Mouse (Mus musculus): Measurements from ENCODE around the gene Hyal1. TPM values are rescaled to one million over a fixed set of nuclear protein-coding genes. Genes with fewer than 3 reads are reported as not detected.

The Hyal1 gene
- polyA plus RNA-seq, 1 experiment from 2014 or later, result 6.6 TPM

DNA sequence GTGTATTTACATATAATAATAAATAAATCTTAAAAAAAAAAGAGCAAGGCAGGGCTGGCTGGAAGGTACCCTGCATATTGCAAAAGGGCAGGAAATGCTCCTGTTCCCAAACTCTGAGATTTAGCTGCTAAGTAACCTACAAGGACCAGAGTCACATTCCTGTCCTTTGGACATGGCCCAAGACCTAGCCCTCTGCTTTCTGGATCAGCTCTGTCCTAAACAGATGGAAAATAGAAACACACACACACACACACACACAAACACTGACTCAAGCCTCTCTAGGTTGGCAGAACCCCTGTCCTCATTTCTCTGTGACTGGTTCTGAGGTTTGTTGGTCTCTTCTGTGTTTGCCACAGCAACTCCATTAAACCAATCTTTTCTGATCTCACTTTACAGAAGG, 44.2 kb downstream of the Hyal1 start:
- peaks cover 39% of the 10 kb centered on the region for H3K4me1 ChIP-seq (replicated peaks)
- DNase-seq (ENCODE audit: low spot score), result no peak
- H3K9me3 ChIP-seq, result no peaks in the 10 kb centered on the region
- no peak overlapping the region for H3K4me3 ChIP-seq
- peaks cover 97% of the 10 kb centered on the region for H3K36me3 ChIP-seq
- no peak overlapping the region for H3K27ac ChIP-seq
- H3K27me3 ChIP-seq (ENCODE audit: insufficient read depth, poor library complexity, severe bottlenecking), result no peaks in the 10 kb centered on the region

DNA sequence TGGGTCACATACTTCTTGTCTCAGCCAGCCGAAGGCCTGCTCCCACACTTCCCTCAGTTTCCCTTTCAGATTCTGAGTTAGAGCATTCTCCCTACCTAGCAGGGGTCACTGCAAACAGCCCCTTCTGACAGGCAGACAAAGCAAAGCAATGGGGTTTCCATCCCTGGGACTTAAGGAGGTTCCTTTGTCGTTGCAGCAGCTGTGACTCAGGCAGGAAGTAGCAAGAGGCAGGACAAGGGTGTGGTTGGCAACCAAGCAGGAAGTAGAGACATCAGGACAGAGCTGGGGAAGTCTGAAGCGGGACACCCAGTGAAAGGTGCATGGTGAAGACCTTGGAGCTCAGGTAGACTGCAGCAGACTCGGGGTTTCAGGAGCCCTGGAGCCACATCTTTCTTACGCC, 47.8 kb downstream of the Hyal1 start:
- WGBS, result 67% methylated on average over 5 of the region's 5 CpGs
- no peak for DNase-seq (ENCODE audit: low spot score)
- no peaks in the 10 kb centered on the region for H3K27me3 ChIP-seq (ENCODE audit: insufficient read depth, poor library complexity, severe bottlenecking)
- H3K27ac ChIP-seq, result peak overlapping the region; percentile 99
- no peak overlapping the region for H3K4me3 ChIP-seq
- no peaks in the 10 kb centered on the region for H3K9me3 ChIP-seq
- peaks cover 63% of the 10 kb centered on the region for H3K4me1 ChIP-seq (replicated peaks)
- H3K36me3 ChIP-seq, result peaks cover 84% of the 10 kb centered on the region

DNA sequence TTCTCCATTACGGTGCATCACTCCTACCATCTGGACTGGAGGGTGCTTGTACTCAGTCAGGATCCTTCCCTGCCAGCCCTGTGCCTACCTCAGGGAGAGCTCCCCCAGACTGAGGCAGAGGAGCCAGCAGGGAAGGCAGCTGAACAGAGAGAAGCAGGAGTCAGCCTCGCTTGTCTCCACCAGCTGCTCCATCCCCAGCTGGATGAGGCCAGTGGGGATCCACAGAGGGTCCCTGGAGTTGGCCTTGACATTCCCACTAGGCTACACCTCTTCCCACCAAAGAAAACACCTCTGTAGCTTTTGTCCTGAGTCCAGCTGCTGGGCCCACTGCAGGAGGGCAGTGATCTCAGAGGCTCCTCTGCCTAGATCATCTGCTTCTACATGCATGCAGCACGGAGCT, 48.2 kb downstream of the Hyal1 start:
- no peaks in the 10 kb centered on the region for H3K9me3 ChIP-seq
- peak overlapping the region; percentile 99 for H3K27ac ChIP-seq
- H3K36me3 ChIP-seq, result peaks cover 79% of the 10 kb centered on the region
- 79% methylated on average over 3 of the region's 3 CpGs for WGBS
- peaks cover 64% of the 10 kb centered on the region for H3K4me1 ChIP-seq (replicated peaks)
- no peaks in the 10 kb centered on the region for H3K27me3 ChIP-seq (ENCODE audit: insufficient read depth, poor library complexity, severe bottlenecking)
- no peak for DNase-seq (ENCODE audit: low spot score)
- 0 out of 2 replicates have a peak overlapping the region, but pooled peaks have one; percentile 11 for H3K4me3 ChIP-seq

DNA sequence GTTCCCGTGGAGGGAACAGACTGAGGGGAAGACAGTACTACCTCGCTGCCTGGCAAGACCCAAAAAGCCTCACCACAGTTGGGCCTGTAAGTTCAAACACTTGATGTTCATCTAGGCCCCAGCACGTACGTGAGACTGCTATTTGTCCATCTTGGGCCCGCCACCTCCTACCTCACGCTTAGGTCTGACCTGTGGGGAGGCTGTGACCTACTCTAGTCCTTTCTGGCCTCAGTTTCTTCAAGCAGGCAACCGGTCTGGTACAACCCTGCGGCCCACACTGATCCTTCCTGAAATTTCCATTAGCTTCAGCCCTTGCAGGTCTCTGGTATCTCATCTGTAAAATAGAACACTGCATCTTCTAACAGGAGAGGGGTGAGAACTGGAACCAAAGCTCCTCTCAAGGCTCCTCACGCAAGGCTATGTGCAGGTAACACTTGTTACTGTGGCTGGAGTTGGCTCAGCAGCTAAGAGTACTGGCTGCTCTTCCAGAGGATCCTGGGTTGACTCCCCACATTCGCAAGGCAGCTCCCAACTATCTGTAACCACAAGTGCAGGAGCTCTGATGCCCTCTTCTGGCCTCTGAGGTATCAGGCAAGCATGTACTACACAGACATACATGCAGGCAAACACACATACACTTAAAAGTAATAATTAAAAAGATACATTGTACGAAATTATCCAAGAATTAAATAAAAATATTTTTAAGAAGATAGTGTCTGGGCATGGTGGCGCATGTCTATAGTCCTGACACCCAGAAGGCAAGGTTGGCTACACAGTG, 48.8 kb downstream of the Hyal1 start:
- Histone ChIP-seq H3K4me1 (replicated peaks) (peaks cover 70% of the 10 kb centered on the region), H3K9me3 (no peaks in the 10 kb centered on the region), H3K27ac (peak overlapping the region; percentile 99), H3K4me3 (0 out of 2 replicates have a peak overlapping the region, but pooled peaks have one; percentile 11), H3K27me3 (ENCODE audit: insufficient read depth, poor library complexity, severe bottlenecking) (no peaks in the 10 kb centered on the region), H3K36me3 (peaks cover 74% of the 10 kb centered on the region)
- no peak for DNase-seq (ENCODE audit: low spot score)
- WGBS, result 88% methylated on average over 12 of the region's 12 CpGs

DNA sequence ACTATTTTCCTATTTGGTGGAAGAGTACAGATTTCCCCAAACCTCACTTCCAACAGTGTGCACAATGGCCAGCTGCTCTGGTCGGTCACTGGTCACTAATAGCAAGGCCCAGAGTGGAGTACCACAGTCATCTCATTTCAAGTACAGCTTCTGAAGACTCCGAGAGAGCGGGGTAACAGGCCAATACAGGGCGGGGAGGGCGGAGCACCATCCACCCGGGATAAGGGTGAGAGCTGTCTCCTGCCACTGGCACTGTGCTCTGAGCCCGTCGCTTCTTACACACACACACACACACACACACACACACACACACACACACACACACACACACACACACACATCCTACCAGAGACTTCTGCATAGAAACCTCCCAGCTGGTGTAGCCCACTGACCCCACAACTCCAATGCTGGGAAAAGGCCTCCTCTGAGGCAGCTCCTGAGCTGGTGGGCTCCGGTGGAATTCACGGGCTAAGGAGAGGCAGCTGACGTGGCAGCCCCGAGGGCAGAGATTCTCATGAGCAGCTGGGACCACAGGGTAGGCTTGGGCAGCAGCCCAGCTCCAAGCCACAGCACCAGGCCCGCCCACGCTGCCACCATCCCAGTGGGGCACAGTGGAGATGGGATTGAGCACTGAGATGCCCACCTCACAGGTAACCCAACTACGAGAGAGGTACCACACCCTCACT, 49.6 kb downstream of the Hyal1 start:
- DNase-seq (ENCODE audit: low spot score), result no peak
- 35% methylated on average over 15 of the region's 15 CpGs for WGBS
- peaks cover 66% of the 10 kb centered on the region for H3K36me3 ChIP-seq

DNA sequence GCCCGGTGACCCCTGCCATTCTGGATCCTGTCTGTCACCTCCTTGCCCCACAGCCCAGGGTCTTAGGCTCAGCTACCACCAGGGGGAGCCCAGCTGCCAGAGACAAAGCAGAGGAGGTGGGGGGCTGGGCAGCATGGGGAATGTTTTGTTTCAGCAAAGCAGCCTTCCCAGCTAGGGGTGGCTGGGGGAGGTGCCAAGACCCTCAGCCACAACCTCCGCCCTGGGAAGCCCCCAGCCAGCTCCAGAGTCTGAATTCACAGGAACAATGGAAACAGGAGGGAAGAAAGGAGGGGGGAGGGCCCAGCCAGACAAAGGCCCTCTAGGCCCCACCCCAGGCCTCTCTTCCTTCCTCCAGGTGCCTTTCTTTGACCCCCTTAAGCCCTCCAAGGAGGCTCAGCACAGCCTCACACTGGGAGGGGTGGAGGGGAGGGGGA, 50.1 kb downstream of the Hyal1 start:
- Histone ChIP-seq H3K27me3 (ENCODE audit: insufficient read depth, poor library complexity, severe bottlenecking) (no peaks in the 10 kb centered on the region), H3K9me3 (no peaks in the 10 kb centered on the region), H3K27ac (peak overlapping the region; percentile 99), H3K36me3 (peaks cover 66% of the 10 kb centered on the region), H3K4me1 (replicated peaks) (peaks cover 84% of the 10 kb centered on the region), H3K4me3 (peak overlapping the region; percentile 87)
- DNase-seq (ENCODE audit: low spot score), result peak; percentile 96
- WGBS, result 0% methylated on average over 2 of the region's 2 CpGs

More for the DNA sequence above, 49.6 kb downstream of the Hyal1 start:
- Histone ChIP-seq H3K4me1 (replicated peaks) (peaks cover 78% of the 10 kb centered on the region), H3K9me3 (no peaks in the 10 kb centered on the region), H3K4me3 (peak overlapping the region; percentile 87), H3K27ac (peak overlapping the region; percentile 99), H3K27me3 (ENCODE audit: insufficient read depth, poor library complexity, severe bottlenecking) (no peaks in the 10 kb centered on the region)

DNA sequence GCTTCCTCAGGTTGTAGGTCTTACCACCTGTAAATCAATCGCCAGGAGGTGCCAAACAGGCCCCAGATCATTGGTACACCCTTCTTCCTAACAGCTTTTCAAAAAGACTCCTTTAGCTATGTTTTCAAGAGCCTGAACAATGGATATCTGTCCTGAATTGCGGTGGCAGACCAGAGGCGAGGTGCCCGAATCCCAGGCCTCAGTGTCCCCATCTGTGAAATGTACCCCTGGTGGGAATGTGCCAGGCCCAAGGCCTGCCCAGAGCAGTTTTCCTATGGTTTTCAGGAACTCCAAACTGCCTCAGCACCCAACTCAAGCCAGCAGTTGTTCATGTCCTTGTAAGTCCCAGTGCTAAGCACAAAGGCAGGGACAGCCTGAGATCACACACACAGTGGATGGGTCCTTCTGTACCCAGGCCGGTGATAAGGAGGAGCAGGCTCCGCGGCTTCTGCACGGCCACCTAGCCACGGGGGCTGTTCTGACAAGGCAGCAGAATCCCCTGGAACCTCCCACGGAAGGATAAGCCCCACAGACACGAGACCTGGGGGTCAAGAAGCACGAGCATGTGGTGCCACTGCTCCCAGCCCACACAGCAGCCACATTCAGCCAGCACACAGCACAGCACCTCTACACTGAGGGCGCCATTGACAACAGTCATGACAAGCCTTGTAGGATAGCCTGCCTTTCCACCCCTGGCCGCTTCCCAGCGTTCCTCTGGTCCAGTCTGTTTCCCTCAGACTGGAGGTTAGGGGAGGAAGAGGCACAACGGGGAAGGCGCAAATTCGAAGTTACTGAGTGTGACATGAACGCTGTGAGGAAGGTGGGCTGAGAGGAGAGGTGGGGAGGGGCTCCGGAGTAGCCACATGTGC, 50.9 kb downstream of the Hyal1 start:
- H3K4me3 ChIP-seq, result peak overlapping the region; percentile 87
- H3K27ac ChIP-seq, result peak overlapping the region; percentile 99
- no peak for DNase-seq (ENCODE audit: low spot score)
- WGBS, result 26% methylated on average over 20 of the region's 20 CpGs
- H3K4me1 ChIP-seq (replicated peaks), result peaks cover 91% of the 10 kb centered on the region
- H3K36me3 ChIP-seq, result peaks cover 66% of the 10 kb centered on the region
- no peaks in the 10 kb centered on the region for H3K27me3 ChIP-seq (ENCODE audit: insufficient read depth, poor library complexity, severe bottlenecking)
- H3K9me3 ChIP-seq, result no peaks in the 10 kb centered on the region

DNA sequence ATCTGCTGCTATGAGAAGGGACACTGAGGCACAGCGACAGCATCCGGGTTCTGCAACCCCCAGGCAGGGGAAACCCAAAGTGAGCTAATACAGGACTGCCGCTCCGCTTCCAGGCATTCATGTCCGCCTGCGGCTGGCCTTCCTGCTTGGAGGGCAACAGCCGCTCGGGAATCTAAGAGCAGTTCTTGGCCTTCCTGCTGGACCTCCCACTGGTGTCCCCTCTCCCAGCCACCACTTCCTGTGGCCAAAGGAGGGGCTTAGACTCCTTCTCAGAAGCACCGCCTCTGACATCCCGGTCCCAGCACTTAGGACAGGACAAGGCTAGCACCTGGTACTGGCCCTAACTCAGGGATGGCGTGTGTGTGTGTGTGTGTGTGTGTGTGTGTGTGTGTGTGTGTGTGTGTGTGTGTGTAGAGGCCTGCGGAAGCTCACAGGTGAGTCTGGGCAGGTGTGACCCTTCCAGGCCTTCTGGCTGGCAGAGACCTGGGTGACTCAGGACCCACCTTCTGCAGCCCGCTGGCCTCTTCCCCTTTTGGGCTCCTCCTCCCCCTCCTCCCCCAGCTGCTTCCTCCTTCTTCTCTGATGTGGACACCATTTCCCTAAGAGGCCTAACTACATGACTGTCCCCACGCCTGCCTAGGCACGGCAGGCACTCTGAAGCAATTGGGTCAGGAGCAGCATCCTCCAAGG, 52.1 kb downstream of the Hyal1 start:
- Histone ChIP-seq H3K27me3 (ENCODE audit: insufficient read depth, poor library complexity, severe bottlenecking) (no peaks in the 10 kb centered on the region), H3K9me3 (no peaks in the 10 kb centered on the region), H3K4me1 (replicated peaks) (peaks cover 100% of the 10 kb centered on the region), H3K36me3 (peaks cover 59% of the 10 kb centered on the region), H3K27ac (peak overlapping the region; percentile 99), H3K4me3 (peak overlapping the region; percentile 87)
- DNase-seq (ENCODE audit: low spot score), result peak; percentile 42
- 40% methylated on average over 15 of the region's 15 CpGs for WGBS

DNA sequence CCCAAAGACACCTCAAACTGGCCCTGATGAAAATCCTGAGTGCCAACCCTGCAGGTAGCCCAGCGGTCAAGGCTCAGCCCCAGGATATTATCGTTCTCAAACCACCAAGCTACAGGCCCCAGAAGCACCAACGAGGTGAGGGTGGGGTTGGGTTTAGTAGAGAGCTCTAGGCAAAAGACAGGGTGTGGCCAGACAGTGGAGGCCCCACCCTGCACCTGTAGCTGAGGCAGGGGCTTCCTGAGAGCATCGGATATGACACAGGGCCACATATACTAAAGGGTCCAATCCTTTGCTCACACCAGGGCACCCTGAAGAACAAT, 52.6 kb downstream of the Hyal1 start:
- WGBS, result 30% methylated on average over 4 of the region's 4 CpGs
- Histone ChIP-seq H3K27ac (peak overlapping the region; percentile 99), H3K27me3 (ENCODE audit: insufficient read depth, poor library complexity, severe bottlenecking) (no peaks in the 10 kb centered on the region), H3K4me3 (peak overlapping the region; percentile 87), H3K9me3 (no peaks in the 10 kb centered on the region), H3K36me3 (peaks cover 54% of the 10 kb centered on the region), H3K4me1 (replicated peaks) (peaks cover 100% of the 10 kb centered on the region)
- no peak for DNase-seq (ENCODE audit: low spot score)

DNA sequence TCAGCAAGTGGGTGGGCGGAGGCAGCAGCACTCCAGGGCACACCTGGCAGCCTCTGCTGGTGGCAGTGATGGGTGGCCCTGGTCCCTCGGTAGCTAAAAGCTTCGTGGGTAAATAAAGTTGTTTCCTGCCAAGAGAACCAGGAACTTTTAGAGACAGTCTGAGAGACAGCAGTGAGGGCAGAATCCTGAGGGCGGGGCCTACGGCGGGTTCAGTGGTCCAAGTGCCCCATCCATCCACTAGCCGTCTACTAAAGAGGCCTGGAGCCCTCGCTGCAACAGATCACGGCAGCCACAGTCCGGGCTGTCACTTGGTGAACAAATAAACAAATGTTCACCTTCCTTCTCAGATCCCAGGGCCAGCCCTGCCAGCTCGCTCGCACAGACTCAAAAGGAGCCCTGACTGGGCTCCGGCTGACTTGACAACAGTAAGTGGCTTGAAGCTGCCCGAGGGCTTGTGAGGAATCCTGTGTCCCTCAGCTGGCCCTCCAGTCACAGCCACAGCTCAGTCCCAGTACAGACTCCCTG, 53.2 kb downstream of the Hyal1 start:
- 11% methylated on average over 14 of the region's 14 CpGs for WGBS
- peaks cover 98% of the 10 kb centered on the region for H3K4me1 ChIP-seq (replicated peaks)

DNA sequence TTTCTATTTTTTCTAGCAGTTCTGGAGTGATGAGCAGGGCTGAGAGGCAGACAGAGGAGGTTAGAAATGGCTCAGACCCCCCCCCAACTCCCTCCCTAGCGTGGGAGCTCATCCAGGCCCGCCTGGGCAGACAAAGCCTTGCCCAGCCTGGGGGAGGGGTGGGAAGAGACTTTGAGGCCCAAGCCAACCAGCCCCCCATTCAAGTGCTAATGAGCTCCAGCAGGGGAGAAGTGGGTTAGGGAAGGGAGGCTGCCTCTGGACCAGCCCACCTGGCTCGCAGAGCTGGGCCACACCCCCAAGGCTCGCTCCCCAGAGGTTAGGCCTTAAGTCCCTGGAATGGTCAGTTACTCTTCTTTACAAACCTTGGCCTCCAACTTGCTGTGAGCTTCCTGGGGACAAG, 53.8 kb downstream of the Hyal1 start:
- 5% methylated on average over 4 of the region's 4 CpGs for WGBS
- Histone ChIP-seq H3K36me3 (peaks cover 42% of the 10 kb centered on the region), H3K9me3 (no peaks in the 10 kb centered on the region), H3K4me3 (peak overlapping the region; percentile 87), H3K27me3 (ENCODE audit: insufficient read depth, poor library complexity, severe bottlenecking) (no peaks in the 10 kb centered on the region), H3K4me1 (replicated peaks) (peaks cover 96% of the 10 kb centered on the region), H3K27ac (peak overlapping the region; percentile 99)
- peak; percentile 89 for DNase-seq (ENCODE audit: low spot score)

More for the DNA sequence above, 53.2 kb downstream of the Hyal1 start:
- DNase-seq (ENCODE audit: low spot score), result peak; percentile 70
- Histone ChIP-seq H3K27me3 (ENCODE audit: insufficient read depth, poor library complexity, severe bottlenecking) (no peaks in the 10 kb centered on the region), H3K36me3 (peaks cover 48% of the 10 kb centered on the region), H3K27ac (peak overlapping the region; percentile 99), H3K4me3 (peak overlapping the region; percentile 87), H3K9me3 (no peaks in the 10 kb centered on the region)
